Mouse (Mus musculus) adrenal gland, adult 2 months (tissue): ENCODE results near the gene Pycr1. TPM values are rescaled to one million over a fixed set of nuclear protein-coding genes. Genes with fewer than 3 reads are reported as not detected.

Experiments
- DNase-seq: peaks from one replicate; pipeline ENCODE4 v3.0.0; 2021
- polyA plus RNA-seq: library from polyadenylated mRNA; depleted of rRNA; stranded (reverse); fragments of >200 nt; gene quantifications from 2 replicates; pipeline ENCODE4 v1.2.3, GENCODE M21; 2012
- total RNA-seq, 2 experiments: library from RNA; stranded (reverse); gene quantifications; 2 replicates each; pipeline ENCODE4 v1.2.3; 2021

Pycr1 gene
- total and polyA plus RNA-seq, 3 experiments, result 1.0 to 3.5 (median 1.9) TPM

DNA sequence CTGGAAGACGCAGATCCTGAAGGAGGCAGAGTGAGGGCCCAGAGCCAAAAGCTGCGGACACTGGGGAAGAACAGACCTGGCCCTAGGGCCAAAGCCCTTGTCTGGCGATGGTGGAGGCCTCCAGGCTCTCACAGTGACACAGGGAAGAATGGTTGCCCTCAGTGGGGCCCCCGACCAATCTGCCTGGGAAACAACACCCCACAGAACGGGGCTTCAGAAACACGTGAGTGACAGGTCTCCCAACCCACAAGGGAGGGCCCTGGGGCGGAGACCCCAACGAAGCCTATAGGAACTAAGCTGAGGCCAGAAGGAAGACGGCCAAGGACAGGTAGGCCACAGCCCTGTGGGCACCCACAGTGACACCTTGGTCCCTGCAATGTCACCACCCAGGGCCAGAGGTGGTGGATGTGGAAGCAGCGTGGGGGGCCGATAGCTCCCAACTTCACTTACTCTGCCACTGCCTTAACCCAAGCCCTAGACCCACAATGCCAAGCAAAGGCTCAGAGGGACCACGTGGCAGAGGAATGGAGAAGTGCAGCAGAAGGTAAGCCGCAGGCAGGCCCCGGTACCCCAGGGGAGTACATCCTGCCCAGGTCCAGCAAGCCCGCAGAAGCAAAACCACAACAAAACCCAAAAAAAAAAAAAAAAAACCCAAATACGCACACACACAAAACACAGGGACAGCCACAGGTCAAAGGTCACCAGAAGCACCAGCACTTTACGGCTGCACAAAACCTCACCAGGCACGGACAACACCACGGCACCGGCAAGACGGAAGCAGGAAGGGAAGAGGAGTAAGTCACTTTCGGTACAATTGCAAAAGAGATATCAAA, 15.9 kb downstream of the Pycr1 start:
- DNase-seq, result no peak

DNA sequence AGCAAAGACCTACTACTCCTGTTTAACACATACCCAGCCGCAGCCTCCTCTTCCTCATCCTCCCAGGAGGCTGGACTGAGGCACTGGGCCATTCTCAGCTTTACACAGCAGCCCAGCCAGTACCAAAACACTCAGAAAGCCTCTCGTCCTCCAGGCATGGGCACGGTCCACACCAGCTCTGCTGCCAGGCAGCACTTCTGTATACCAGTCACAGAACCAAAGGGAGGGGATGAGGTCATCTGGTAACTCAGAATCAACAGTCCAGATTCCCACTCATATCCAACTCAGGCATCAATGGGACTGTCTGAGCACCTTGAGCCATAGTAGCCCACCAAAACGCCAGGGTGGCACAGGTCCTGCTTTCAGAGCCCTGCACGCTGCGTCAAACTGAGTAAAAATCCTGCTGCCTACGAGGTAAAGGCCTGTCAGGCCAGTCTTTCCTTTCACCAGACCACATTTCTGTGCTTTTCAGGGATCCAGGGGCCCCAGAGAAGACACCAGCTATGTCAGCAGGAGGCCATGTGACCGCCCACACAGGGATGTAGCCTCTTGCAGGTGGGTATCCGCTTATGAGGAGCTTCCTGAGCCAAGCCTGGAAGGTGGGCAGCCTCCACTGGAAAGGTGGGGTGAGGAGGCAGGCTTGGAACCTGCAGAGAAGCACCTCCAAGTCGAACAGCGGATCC, 16.6 kb downstream of the Pycr1 start:
- no peak for DNase-seq

DNA sequence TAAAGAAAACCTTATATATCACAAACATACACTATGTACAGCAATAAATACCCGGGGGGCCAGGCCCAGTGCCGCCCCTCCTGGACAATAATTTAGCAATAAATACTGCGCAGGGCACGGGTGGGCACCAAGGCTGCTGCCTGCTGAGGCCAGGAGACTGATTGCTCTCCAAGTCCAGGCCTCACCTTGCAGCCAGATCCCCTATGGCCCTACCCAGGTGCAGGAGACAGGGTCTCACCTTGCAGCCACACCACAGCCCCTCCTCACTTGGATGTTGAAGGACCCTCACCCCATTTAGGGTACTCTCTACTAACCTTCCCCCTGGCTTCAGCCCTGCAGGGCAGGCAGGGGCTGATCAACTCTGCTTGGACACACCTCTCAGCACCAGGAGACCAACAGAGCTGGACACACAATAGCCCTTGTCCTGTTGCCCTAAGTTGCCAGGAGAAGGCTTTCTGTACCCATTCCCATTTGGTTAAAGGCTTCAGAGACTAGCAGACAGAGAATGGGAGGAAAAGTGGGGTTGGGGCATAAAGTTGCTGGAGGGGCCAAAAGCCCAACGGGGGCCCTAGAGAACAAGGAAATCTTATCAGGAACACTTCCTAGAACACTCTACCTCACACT, 18.3 kb downstream of the Pycr1 start, which contains the start of gene Sirt7:
Gene Sirt7 (minus strand): TSS at position 89 of the 624 bp plus-strand sequence.
- DNase-seq, result no peak

DNA sequence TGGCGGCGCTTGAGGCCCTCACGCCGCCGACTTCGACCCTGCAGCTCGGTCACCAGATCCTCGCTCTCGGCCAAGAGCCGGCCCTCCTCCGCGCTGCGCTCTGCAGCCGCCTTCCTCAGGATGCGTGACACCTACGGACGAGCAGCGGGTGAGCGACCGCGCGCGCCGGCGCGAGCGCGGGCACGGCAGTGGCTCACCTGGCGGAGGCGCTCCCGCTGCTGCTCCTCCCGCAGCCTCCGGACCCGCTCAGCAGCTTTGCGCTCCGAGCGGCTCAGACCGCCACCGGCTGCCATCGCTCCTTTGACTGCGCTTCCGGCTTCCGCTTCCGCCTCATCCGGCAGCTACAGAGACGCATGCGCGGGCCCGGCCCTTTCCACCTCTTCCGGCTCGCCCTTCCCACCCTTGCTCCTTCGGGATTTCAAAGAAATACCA, 18.9 kb downstream of the Pycr1 start:
- peak; percentile 91 for DNase-seq

DNA sequence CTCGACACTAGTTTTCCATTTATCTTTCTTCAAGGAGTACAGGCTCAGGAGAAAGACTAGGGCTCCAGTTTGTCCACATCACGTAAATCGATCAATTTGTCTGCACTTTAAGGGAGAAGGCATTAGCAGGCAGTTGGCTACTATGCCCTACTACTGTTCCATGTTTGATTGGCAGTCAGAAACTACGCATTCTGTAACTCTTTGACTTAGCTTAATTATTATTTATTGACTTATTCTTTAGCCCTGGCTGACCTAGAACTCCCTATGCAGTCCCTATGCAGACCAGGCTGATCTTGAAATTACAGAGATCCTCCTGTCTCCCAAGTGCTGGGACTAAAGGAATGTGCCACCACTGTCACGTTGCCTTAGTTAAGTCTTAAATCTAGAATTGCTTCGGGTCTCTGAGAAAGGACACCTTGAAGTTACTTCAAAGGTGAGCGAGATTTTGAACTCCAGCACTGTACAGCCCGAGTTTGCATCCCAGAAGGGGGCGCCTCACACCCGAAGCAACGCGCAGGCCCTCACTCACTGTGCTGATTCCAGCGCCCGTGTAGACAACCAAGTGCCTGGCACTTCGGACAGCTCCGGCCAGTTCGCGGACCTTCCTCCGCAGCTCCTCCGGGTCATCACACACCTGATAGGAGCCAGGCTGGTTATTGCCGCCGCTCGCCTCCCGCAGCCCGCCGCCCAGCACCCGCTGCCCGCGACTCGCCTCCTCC, 19.4 kb downstream of the Pycr1 start:
- DNase-seq, result peak; percentile 80

DNA sequence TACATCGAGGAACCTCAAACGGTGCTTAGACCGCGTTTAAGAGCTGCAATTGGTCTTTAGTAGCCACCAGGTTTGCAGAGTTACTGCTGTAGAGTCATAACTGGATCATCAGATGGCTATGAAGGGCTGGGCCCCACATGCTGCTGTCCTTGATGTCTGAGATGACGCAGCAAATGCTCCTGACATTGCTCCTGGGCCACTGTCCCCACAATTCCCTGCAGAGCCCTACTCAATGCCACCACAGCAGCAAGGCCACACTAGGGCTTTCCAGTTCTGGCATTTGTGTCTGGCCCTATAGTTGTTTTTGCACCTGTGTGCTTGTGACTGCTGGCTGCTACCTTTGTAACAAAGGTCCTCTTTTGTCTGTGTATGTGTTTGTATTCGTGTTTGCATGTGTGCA, 20.8 kb downstream of the Pycr1 start:
- peak; percentile 78 for DNase-seq

DNA sequence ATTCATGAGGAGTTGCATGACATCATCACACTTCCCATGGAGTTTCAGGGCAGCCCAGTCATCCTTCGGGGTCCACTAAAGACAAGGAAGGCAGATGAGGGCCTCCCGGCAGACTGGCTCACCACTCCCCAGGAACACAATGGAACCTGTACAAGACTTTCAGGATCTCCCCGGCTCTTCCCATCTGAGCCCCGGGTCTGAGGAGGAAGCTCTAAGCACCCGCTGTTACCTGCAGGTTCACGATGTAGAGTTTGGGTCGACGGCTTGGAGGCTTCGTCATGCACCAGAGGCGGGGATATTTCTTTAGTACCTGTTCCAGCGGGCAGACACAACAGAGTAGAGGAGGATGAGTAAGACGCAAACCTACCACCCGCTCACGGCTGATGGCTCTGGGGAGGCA, 23.4 kb downstream of the Pycr1 start:
- DNase-seq, result peak; percentile 1

DNA sequence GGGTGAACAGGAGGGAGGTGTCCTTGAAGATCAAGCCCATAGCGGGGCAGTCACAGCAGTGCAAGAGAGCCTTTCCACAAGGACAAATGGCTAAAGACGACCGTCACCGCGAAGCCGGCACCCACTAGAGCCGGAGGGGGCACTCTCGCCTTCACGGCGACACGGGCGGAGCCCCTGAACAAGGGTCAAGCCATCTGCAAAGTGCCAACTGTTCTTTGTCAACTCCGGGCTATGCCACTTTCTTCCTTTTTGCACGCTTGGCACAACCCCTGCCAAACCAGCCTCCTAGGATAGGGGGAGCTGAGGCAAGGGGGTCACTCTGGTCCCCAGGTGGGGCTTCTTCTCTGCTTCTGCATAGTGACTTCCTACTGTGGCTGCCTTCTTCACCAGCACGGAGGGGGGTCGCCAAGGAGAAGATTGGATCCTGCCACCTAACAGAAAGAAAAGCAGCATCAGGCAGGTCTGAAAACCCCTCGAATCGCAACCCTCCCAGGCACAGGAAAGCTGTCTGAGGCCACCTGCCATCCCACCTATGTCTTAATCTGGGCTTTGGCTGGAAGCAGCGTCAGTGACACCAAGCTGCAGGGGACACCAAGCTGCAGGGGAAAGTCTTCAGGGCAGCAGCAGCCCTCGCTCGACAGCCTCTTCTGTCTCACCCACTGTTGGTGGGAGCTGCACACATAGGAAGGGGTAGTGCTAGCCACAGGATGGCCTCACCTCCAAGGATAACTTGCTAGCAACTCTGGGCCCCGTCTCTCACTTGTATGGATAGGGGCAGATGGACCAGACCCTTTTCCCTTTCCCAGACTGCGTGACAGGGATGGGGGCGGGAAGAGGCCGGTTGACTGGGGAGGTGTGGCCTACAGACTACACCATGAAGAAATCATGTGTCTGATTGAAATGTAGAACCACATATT, 24.7 kb downstream of the Pycr1 start:
- peak; percentile 55 for DNase-seq

DNA sequence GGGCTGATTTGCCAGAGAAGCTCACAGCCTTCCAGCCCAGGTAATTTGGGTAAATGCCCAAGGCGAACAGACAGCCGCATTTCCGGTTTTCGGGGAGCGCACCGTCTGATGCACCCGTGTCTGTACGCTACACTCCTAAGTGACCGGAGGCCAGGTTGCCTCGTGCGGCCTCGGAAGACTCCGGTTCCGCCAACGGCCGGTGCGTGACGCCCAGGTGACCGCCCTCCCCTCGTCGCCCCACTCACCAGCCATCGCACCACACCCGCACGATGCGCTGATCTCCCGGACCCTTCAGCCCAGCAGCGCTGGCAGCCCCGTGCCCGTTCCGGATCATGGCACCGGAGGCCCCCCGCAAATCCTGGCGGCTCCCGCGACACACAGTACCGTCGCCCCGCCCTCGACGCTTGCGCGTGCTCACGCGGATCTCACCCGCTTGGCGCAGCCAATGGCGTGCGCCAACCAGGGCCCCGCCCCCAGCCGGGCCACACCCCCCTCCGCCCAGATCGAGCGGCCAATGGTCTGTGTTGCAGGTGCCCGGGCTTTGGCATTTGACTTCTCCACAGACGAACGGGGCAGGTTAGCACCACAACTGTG, 26.0 kb downstream of the Pycr1 start, which contains the start of gene Pcyt2:
Gene Pcyt2 (minus strand): TSS at position 418 of the 594 bp plus-strand sequence.
- peak; percentile 97 for DNase-seq

DNA sequence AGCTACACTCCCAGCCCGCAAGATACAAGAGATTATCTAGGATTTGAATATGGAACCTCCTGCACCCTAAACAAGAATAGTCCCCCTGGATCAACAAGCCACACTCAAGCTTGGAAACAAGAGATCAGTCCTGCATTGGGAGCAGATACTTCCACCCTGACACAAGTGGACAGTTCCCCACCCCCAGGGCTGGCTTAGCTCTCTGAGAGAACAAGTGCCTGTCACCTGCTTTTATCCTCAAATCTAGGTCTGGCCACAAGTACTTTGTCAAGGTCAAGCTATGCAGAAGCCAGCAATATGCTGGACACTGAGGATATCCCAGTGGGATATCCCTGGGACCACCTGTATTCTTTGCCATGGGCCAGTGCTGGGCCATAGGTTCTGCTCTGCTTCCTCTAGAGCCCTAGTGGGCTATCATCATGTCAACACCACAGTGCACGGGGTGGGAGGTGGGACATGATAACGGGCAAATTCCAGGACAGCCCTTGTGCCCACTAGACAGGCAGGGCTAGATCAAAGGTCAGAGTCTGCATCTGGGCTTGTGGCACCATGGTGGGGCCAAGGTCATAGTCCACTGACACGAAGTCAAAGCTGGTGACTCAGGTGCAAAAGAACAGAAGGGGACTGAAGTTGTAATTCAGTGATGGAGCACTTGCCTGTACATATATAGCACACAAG, 26.8 kb downstream of the Pycr1 start:
- DNase-seq, result peak; percentile 31

DNA sequence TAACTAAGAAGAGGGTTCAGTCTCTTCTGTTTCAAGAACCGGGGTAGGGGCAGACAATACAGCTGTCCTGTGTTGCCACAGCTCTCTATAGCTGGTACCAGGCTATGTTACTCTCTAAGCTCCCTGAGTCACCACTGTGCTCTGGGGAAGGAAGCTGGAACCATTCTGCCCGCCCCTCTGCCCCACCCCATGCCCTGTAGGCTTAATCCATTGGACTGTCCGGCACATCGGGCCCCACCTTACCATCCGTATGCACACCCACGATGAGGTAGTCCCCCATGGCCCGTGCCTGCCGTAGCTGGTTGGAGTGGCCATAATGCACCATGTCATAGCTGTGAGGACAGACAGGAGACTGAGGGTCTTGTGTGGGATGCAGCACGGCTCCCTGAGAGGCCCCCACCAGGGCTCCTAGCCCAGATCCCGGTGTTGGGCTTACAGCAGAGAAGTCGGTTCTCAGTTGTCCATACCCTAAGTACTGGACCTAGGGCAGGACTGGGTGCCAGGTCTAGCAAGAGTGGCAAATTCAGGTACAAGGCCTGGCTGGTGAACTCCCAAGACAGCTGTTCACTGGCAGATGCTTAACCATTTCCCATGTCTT, 27.9 kb downstream of the Pycr1 start:
- DNase-seq, result no peak

DNA sequence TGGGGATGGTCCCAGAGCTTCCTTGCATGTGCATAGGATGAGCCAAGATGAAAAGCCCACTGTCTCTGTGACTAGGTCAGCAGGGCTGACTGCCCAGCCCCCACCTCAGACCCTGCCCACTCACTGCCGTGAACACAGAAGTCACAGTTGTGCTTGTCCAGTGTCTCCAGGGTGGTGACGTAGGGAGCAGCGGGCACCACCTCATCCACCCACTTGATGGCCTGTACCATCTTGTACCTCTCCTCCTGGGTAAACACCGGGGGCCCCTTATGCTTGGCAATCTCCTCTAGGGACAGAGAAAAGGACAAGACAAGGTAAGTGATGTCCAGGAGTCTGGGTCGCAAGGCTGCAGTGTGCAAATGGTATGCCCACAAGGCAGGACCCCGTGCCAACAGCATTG, 28.4 kb downstream of the Pycr1 start:
- DNase-seq, result no peak

DNA sequence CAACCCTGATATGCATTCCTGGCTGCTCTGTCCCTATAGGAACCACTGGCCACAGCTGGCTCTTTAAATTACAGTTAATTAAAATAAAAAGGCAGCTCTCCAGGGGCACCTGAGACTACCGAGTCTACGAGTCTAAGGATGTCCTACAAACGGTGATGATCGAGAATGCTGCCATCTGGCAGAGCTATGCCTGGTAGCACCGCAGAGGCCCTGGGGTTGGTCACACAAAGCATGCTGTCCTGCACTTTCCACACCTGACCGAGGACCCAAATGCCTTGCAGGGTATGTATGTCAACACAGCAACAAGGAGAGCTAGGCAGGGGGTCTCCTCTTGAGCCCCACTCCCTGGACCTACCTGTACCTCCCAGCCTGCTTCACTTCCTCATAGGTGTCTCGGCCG, 29.6 kb downstream of the Pycr1 start:
- no peak for DNase-seq

DNA sequence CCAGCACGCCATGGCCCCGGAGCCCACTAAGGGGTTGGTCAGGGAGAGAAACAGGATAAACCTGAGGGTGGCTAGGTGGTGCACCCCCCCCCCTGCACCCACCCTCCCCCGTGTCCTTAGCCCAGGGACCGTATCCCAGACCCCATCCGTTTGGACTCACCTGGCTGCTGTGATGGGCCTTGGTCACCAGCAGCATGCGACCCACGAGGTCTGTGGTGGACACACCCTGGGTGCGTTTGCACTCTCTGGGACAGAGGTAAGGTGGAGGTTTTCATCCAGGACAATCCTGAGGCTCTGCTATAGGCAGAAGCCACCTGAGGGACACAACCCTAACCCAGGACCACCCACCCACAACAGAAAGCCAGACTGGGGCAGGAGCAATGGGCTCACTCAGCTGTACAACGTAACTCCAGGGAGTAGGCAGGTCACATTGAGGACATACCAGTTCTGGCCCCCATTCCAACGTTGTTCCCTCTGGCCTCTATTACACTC, 30.0 kb downstream of the Pycr1 start:
- DNase-seq, result no peak

DNA sequence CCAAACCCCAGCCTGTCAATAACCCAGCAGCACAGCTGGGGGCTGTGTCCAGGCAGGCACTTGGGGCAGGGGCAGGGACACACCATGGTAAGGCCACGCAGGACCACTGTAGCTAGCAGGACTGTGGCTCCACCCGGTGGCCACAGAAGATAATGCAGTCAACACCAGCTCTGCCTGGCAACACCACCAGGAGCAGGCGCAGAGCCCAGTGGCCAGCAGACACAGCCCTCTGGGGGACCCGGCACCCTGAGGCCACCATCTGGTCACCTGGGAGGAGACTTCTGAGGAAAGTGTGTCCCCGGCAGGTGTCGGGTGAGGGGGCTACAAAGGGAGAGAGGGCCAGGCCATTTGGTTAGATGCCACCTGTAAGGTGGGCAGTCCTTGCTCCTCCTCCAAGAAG, 30.8 kb downstream of the Pycr1 start:
- peak; percentile 77 for DNase-seq

DNA sequence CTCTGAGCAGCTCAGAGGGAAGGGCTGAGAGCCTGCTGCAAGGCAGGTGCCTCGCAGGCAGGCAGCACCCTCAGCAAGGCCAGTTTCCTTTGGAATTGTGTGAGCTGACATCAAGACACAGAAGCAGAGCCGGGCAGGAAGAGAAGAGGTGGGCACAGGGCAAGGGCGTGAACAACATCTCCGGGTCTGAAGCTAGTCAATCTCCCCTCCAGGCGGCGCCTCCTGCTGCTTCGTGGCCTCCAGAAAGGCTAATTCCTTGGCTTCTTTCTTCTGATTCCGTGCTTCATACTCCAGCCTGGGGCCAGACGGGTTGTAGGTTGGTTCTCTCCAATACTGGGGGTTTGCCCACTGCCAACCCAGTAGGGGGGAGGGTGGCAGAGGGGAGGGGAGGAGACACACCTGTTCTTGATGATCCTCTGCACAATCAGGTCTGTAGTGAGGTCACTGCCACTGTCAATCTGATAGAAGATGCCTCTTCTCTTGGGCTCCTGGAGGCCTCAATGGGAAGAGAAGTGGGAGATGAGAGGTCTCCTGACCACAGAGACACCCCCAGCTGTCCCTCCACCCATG, 33.0 kb downstream of the Pycr1 start:
- DNase-seq, result no peak

DNA sequence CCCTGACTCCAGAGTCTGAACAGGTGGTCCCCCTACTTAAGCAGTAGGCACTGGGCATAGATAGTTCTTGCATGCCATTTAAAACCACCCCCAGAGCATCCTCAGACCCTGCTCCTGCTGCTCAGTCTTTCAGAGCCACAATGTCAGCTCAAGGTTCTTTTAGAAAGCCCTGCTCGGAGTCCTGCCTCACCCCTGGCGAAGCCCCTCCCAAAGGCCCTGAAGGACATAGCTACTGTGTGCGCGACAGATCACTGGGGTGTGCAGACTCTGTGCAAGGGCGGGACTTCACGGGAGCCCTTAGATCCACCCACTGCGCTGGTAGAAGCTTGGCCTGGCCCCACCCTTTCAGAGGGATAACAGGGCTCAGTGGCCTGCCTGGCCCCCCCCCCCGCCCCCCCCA, 34.3 kb downstream of the Pycr1 start:
- peak; percentile 77 for DNase-seq

DNA sequence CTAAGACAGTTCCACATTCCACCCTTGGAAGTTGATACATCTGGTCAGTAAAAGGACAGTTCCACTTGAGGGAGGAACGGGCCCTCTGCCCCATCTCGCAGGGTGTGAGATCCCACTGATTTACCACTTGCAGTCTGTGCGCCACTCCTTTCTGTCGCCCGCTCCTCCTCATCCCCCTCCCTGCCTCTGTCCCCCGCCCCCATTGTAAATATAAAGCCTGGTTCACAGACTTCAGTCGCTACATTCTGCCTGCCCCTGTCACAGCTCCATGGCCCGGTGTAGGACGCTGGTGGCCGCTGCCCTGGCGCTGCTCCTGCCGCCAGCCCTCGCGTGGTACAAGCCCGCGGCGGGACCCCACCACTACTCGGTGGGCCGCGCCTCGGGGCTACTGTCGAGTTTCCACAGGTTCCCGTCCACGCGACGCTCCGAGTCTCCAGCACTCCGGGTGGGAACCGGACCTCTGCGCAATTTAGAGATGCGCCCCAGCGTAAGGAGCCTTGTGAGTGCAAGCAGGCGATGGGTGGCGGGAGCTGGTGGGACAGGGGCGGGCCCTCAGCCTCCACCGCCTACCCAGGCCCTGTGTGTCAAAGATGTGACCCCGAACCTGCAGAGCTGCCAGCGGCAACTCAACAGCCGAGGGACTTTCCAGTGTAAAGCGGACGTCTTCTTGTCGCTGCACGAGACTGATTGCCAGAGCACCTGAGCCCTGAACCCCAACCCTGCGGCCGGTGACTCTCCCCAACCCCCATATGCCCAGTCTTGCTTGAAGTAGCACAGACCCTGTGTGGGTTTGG, 35.1 kb downstream of the Pycr1 start, which contains the start of gene Npb:
Gene Npb (plus strand): TSS at position 237 of the 794 bp plus-strand sequence.
- no peak for DNase-seq
